Mouse (Mus musculus) intestine, postnatal 0 days (tissue): ENCODE measurements at regions not wholly inside any gene's neighbourhood (a gene's known extent, or its start where the extent isn't known, plus 50 kb on each side); places are given as distances from the start of the nearest gene placed in this dataset.
A peak's percentile ranks its signal among the peaks of the same experiment; 100 is the strongest.

Experiments used
- ATAC-seq: fragments of 200-750 bp; cut with Nextera tagmentation; 2 replicates; pipeline ENCODE4 v1.8.0; 2017; ENCODE audit warnings: mild to moderate bottlenecking, moderate TSS enrichment, moderate library complexity
- H3K27ac ChIP-seq: fragments of 300-500 bp; sonication (generic); 2 replicates; pipeline ENCODE4 v1.5.1; 2014; ENCODE audit warnings: mild to moderate bottlenecking, low read depth, low read length, moderate library complexity
- H3K27me3 ChIP-seq: fragments of 300-500 bp; sonication (generic); replicated peaks from 2 replicates; pipeline ENCODE4 v1.6.1; 2014; ENCODE audit warnings: low read length, mixed read lengths; ENCODE audit not compliant: control insufficient read depth, insufficient read depth
- H3K36me3 ChIP-seq: fragments of 300-500 bp; sonication (generic); 2 replicates; pipeline ENCODE4 v1.6.1; 2014; ENCODE audit warnings: mild to moderate bottlenecking, moderate library complexity; ENCODE audit not compliant: control insufficient read depth, insufficient read depth
- H3K4me1 ChIP-seq: fragments of 300-500 bp; sonication (generic); replicated peaks from 2 replicates; pipeline ENCODE4 v1.6.1; 2014; ENCODE audit warnings: antibody characterized with exemption, low read length, mixed read lengths; ENCODE audit not compliant: control insufficient read depth, insufficient read depth
- H3K4me2 ChIP-seq: fragments of 300-500 bp; sonication (generic); replicated peaks from 2 replicates; pipeline ENCODE4 v1.6.1; 2014; ENCODE audit warnings: low read depth, mild to moderate bottlenecking, moderate library complexity
- H3K4me3 ChIP-seq: fragments of 300-500 bp; sonication (generic); 2 replicates; pipeline ENCODE4 v1.5.1; 2014; ENCODE audit warnings: low read depth, low read length
- H3K9ac ChIP-seq: fragments of 300-500 bp; sonication (generic); 2 replicates; pipeline ENCODE4 v1.6.1; 2014; ENCODE audit warnings: mild to moderate bottlenecking, low read depth, low read length
- H3K9me3 ChIP-seq: fragments of 300-500 bp; sonication (generic); 2 replicates; pipeline ENCODE4 v1.6.1; 2016; ENCODE audit warnings: mixed run types; ENCODE audit not compliant: control insufficient read depth
- CTCF ChIP-seq: sonication (generic); IDR thresholded peaks from 2 replicates; pipeline ENCODE4 v1.5.1; 2016; ENCODE audit warnings: low read depth, mild to moderate bottlenecking, control low read depth, antibody characterized with exemption, moderate library complexity
- WGBS: fragments of 180-500 bp; shearing (Covaris S2); extraction: QIAGEN DNeasy Blood & Tissue Kit; methylation state at CpG from one replicate; pipeline ENCODE4 v1.1.7; 2014; 5-methylcytosine and 5-hydroxymethylcytosine counted together

DNA sequence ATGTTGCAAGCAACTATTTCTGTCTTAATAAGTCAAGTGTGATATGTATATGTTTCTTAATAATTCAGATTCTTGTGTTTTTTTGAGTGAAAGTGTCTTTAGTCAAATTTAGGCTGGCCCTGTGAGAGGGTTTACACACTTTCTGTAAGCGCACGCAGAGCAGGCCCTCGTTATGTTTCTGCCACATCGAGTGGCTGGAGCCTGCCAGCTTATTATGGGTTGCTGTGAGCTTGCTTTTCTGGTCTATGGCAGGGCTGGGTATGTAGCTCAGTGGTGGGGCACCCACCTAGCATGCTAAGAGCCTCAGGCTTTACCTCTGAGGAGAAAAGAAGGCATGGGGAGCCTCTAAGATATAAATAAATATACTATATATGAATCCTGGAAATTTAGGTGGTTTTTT lies 148.2 kb downstream of the Gm45692 start:
- Histone ChIP-seq H3K27ac (no peak overlapping the region), H3K9me3 (no peaks in the 10 kb centered on the region), H3K36me3 (no peaks in the 10 kb centered on the region), H3K4me1 (no peaks in the 10 kb centered on the region), H3K27me3 (no peaks in the 10 kb centered on the region), H3K4me3 (no peak overlapping the region), H3K9ac (no peak overlapping the region), H3K4me2 (no peak overlapping the region)
- no peak for ATAC-seq
- no peak for TF ChIP-seq CTCF
- 72% methylated on average over 4 of the region's 4 CpGs for WGBS

DNA sequence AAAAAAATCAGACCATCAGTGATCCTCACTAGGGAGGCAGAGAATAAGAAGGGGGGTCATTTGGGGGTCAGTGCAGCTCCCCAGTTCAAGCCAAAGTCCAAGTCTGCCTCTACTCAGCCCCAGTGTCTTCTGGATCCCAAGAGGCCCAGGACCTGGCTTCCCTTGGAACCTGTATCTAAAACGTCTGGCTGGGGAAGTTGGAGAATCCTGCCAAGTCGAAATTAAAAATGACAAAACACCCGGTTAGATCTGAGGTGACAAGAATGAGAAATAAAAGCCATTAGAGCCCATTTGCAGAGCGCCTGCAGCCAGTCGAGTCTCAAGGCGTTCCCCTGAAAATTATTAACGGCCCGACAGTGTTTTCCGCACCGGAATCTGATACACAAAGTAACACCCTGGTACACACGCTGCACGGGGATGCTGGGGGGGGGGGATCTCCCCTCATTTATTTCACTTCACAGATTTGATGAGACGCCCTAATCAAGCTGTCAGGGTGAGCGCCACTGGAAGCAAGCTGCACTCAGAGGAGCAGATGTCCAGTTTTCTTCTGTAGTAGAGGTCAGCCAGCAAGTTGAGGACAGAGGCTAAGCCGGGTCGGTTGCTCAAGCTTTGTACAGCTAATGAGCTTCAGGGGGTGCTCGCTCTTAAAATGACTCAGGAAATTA lies 149.5 kb downstream of the Gm45692 start:
- no peaks in the 10 kb centered on the region for H3K4me1 ChIP-seq
- TF ChIP-seq CTCF, result no peak
- WGBS, result 59% methylated on average over 17 of the region's 17 CpGs
- no peaks in the 10 kb centered on the region for H3K36me3 ChIP-seq
- H3K4me3 ChIP-seq, result no peak overlapping the region
- H3K27ac ChIP-seq, result no peak overlapping the region
- no peaks in the 10 kb centered on the region for H3K9me3 ChIP-seq
- no peak overlapping the region for H3K9ac ChIP-seq
- H3K27me3 ChIP-seq, result 0 out of 2 replicates have a peak, but pooled peaks cover 4% of the 10 kb centered on the region
- H3K4me2 ChIP-seq, result no peak overlapping the region
- ATAC-seq, result no peak

DNA sequence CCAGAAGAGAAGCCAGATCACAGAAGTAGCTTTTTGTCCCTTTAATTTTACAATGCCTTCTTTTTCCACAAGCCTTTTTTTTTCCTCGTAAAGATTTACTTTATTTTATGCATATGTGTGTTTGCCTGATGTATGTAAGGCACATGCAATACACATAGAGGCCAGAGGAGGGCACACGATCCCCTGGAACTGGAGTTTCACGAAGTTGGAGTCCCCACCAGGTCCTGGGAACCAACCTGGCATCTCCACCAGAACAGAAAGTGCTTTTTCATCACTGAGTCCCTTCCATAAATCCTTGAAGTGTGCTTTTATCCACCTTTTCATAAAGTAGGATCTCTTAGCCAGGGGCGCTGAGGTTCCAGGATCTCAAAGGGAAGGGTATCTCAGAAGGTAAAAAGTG lies 152.8 kb downstream of the Gm45692 start:
- peak; percentile 69 for TF ChIP-seq CTCF

DNA sequence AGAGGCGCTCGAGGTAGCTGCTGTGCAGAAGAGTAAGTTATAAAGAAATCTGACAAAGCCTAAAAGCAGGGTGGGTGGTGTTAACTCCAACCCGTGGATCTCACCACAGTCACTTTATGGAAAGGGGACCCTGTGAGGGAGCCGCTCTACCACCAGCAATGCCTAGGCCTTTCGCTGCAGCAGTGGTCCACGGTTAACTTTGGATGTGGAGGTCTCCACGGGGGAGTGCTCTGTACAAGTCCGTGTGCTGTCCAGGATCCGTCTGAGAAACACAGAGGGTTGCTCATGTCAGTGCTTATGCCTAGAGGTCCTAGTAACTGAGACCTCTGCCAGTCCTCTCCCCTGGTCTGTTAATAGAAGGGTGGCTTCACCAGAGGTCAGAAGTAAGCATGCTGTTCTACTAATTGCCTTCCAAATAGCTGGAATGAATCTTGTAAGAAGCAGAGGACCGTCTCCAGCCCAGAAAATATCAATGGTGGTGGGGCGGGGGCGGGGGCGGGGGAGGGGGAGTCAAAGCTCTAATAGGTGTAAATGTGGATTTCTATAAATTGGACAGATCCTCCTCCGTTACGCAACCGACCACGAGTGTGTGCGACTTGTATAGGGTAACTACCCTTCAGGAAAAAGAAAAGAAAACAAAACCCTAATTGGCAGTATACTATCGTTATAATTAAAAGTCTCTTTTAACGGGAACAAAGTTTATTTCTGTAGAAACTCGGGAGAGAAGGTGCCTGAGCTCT lies 153.5 kb downstream of the Gm45692 start:
- H3K27ac ChIP-seq, result no peak overlapping the region
- no peak for TF ChIP-seq CTCF
- no peak overlapping the region for H3K9ac ChIP-seq
- H3K36me3 ChIP-seq, result no peaks in the 10 kb centered on the region
- no peak for ATAC-seq
- H3K27me3 ChIP-seq, result 0 out of 2 replicates have a peak, but pooled peaks cover 4% of the 10 kb centered on the region
- no peaks in the 10 kb centered on the region for H3K9me3 ChIP-seq
- no peak overlapping the region; the same call in 1 of the 2 replicates for H3K4me2 ChIP-seq
- H3K4me3 ChIP-seq, result no peak overlapping the region
- no peaks in the 10 kb centered on the region for H3K4me1 ChIP-seq
- WGBS, result 52% methylated on average over 21 of the region's 21 CpGs

More for the DNA sequence above, 152.8 kb downstream of the Gm45692 start:
- Histone ChIP-seq H3K4me1 (no peaks in the 10 kb centered on the region), H3K4me3 (no peak overlapping the region), H3K27ac (no peak overlapping the region), H3K4me2 (no peak overlapping the region), H3K9me3 (no peaks in the 10 kb centered on the region), H3K36me3 (no peaks in the 10 kb centered on the region), H3K9ac (no peak overlapping the region), H3K27me3 (0 out of 2 replicates have a peak, but pooled peaks cover 4% of the 10 kb centered on the region)
- 45% methylated on average over 4 of the region's 4 CpGs for WGBS
- ATAC-seq, result no peak

DNA sequence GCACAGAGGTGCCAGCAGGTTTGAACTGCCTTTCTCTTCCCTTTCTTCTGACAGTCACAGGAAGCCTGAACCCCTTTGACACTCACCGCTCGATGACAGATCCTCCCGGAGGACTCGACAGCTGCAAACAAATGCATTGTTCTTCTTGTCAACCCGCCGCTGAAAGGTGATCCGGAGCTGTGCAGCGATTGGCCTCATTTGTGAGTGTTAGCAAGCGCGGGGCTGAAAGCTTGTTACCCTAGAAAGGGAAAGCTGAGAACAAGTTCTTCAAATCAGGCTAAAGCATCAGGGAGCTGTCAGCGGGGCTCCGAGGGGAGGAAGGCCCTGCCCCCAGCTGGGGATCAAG lies 154.1 kb downstream of the Gm45692 start:
- TF ChIP-seq CTCF, result no peak
- Histone ChIP-seq H3K36me3 (no peaks in the 10 kb centered on the region), H3K27me3 (0 out of 2 replicates have a peak, but pooled peaks cover 4% of the 10 kb centered on the region), H3K4me2 (no peak overlapping the region; the same call in 1 of the 2 replicates), H3K9me3 (no peaks in the 10 kb centered on the region), H3K27ac (no peak overlapping the region), H3K4me1 (no peaks in the 10 kb centered on the region), H3K9ac (no peak overlapping the region), H3K4me3 (no peak overlapping the region)
- no peak for ATAC-seq
- WGBS, result 11% methylated on average over 12 of the region's 12 CpGs

DNA sequence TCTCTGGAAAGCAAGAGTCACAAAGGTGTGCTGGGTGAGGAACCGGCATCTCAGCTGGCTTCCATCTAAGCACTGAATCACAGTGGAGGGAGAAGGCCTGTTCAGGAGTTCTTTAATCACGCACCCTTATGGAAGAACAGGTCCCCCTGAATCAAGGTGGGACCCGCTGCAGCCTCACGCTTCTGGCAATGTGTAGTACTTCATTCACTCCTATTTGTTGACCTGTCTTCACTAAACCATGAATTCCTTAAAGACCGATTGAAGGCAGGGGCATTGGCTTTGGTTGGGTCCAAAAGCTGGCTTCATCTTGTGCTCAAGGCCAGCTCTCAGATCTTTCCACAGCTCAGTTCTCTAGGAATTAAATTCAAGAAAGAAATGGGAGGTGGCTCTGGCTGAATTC lies 154.5 kb downstream of the Gm45692 start:
- no peaks in the 10 kb centered on the region for H3K9me3 ChIP-seq
- no peaks in the 10 kb centered on the region for H3K36me3 ChIP-seq
- H3K27me3 ChIP-seq, result 0 out of 2 replicates have a peak, but pooled peaks cover 4% of the 10 kb centered on the region
- no peak overlapping the region for H3K4me2 ChIP-seq
- TF ChIP-seq CTCF, result no peak
- H3K4me3 ChIP-seq, result no peak overlapping the region
- H3K27ac ChIP-seq, result no peak overlapping the region
- H3K4me1 ChIP-seq, result no peaks in the 10 kb centered on the region
- H3K9ac ChIP-seq, result no peak overlapping the region
- no peak for ATAC-seq
- 79% methylated on average over 5 of the region's 5 CpGs for WGBS
